In genomic region chr4:119292771-119293573, GRCm38 (mm10) we compare ENCODE assay signal across 8 mouse cellular contexts. TPM values are rescaled to one million over a fixed set of nuclear protein-coding genes. Genes with fewer than 3 reads are reported as not detected.
DNase-seq lines count a peak whose midpoint lies in the region; ATAC-seq and TF ChIP-seq lines count a peak whose summit lies in the region.

No protein-coding gene starts in this region.

- ATAC-seq in heart, embryonic 13.5 days (ENCODE audit: extremely low read depth, insufficient number of reproducible peaks, low FRiP score, low TSS enrichment): no peak
- no peak for ATAC-seq in kidney, embryonic 16.5 days (ENCODE audit: low FRiP score, low TSS enrichment)
- ATAC-seq in liver, embryonic 14.5 days (ENCODE audit: insufficient read depth): no peak
- no peak for ATAC-seq in stomach, postnatal 0 days (ENCODE audit: low FRiP score, low TSS enrichment)

- H3K4me2 ChIP-seq in heart, embryonic 13.5 days: peak overlapping the region; percentile 91
- peak overlapping the region; percentile 87 for H3K4me2 ChIP-seq in kidney, embryonic 16.5 days (replicated peaks; ENCODE audit: low read depth, low read length)
- peak overlapping the region; percentile 99 for H3K4me2 ChIP-seq in liver, embryonic 14.5 days (ENCODE audit: low read depth)
- H3K4me2 ChIP-seq in stomach, postnatal 0 days (replicated peaks; ENCODE audit: low read depth): peak overlapping the region; percentile 90

- no peak for TF ChIP-seq CTCF in liver, embryonic 14.5 days (IDR thresholded peaks at IDR 0.05; ENCODE audit: low read depth)
- TF ChIP-seq CTCF in stomach, postnatal 0 days (IDR thresholded peaks at IDR 0.05; ENCODE audit: low read depth): no peak

- peak overlapping the region; percentile 96 for H3K4me3 ChIP-seq in heart, embryonic 13.5 days
- H3K4me3 ChIP-seq in kidney, embryonic 16.5 days (ENCODE audit: low read length): peak overlapping the region; percentile 99
- peak overlapping the region; percentile 92 to 99 for H3K4me3 ChIP-seq in liver, embryonic 14.5 days (ENCODE audit: insufficient read depth in 1 of 2, low read depth in 2 of 2, low read length in 2 of 2)
- peak overlapping the region; percentile 83 for H3K4me3 ChIP-seq in stomach, postnatal 0 days (ENCODE audit: low read depth, low read length)

- H3K9ac ChIP-seq in heart, embryonic 13.5 days: peak overlapping the region; percentile 98
- H3K9ac ChIP-seq in kidney, embryonic 16.5 days (replicated peaks; ENCODE audit: low read length): peak overlapping the region; percentile 94
- H3K9ac ChIP-seq in liver, embryonic 14.5 days (replicated peaks): peak overlapping the region; percentile 87
- peak overlapping the region; percentile 81 for H3K9ac ChIP-seq in stomach, postnatal 0 days (ENCODE audit: low read length)

- no peaks in the 10 kb centered on the region for H3K9me3 ChIP-seq in heart, embryonic 13.5 days
- H3K9me3 ChIP-seq in kidney, embryonic 16.5 days (ENCODE audit: low read length): no peaks in the 10 kb centered on the region
- H3K9me3 ChIP-seq in liver, embryonic 14.5 days (ENCODE audit: control insufficient read depth, low read length): no peaks in the 10 kb centered on the region
- no peaks in the 10 kb centered on the region for H3K9me3 ChIP-seq in stomach, postnatal 0 days (ENCODE audit: control insufficient read depth, low read length)

- DNase-seq in CD4-positive, CD25-positive, alpha-beta regulatory T cell, adult 2 months (ENCODE audit: low read depth, low spot score): peak; percentile 67
- peak; percentile 37 for DNase-seq in brain, embryonic 18.5 days (ENCODE audit: low read depth, low spot score)
- DNase-seq in fat pad, adult 2 months (ENCODE audit: extremely low read depth, low read depth, low spot score): peak; percentile 26
- peak in 2 of 3 experiments; percentile 46 to 51 for DNase-seq in liver, embryonic 14.5 days (ENCODE audit: low read depth in 3 of 3, low spot score in 3 of 3)
- DNase-seq in natural killer cell, adult 2 months (ENCODE audit: low spot score in 2 of 2): peak; percentile 29 to 41
- peak; percentile 67 for DNase-seq in stomach, postnatal 0 days (ENCODE audit: low spot score)

- no peaks in the 10 kb centered on the region for H3K27me3 ChIP-seq in heart, embryonic 13.5 days (replicated peaks)
- no peaks in the 10 kb centered on the region for H3K27me3 ChIP-seq in kidney, embryonic 16.5 days (ENCODE audit: insufficient read depth, low read length)
- no peaks in the 10 kb centered on the region for H3K27me3 ChIP-seq in liver, embryonic 14.5 days (ENCODE audit: control insufficient read depth, insufficient read depth, low read length)
- H3K27me3 ChIP-seq in stomach, postnatal 0 days (ENCODE audit: control insufficient read depth, insufficient read depth, low read length): no peaks in the 10 kb centered on the region

- peaks cover 45% of the 10 kb centered on the region for H3K4me1 ChIP-seq in heart, embryonic 13.5 days
- peaks cover 35% of the 10 kb centered on the region for H3K4me1 ChIP-seq in kidney, embryonic 16.5 days (ENCODE audit: insufficient read depth, low read length)
- peaks cover 10 to 12% of the 10 kb centered on the region in 2 experiments for H3K4me1 ChIP-seq in liver, embryonic 14.5 days (replicated peaks; ENCODE audit: control insufficient read depth in 2 of 2, insufficient read depth in 2 of 2, low read length in 1 of 2)
- H3K4me1 ChIP-seq in stomach, postnatal 0 days (replicated peaks; ENCODE audit: control insufficient read depth, insufficient read depth): 0 out of 2 replicates have a peak, but pooled peaks cover 4% of the 10 kb centered on the region

- peak overlapping the region; percentile 90 for H3K27ac ChIP-seq in heart, embryonic 13.5 days (replicated peaks)
- H3K27ac ChIP-seq in kidney, embryonic 16.5 days (ENCODE audit: low read length): peak overlapping the region; percentile 82
- peak overlapping the region; percentile 61 for H3K27ac ChIP-seq in liver, embryonic 14.5 days
- H3K27ac ChIP-seq in stomach, postnatal 0 days (replicated peaks): peak overlapping the region; percentile 81

- peaks cover 28% of the 10 kb centered on the region for H3K36me3 ChIP-seq in heart, embryonic 13.5 days
- peaks cover 8% of the 10 kb centered on the region; the same call in 1 of the 2 replicates for H3K36me3 ChIP-seq in kidney, embryonic 16.5 days (ENCODE audit: insufficient read depth, low read length)
- peaks cover 13% of the 10 kb centered on the region for H3K36me3 ChIP-seq in liver, embryonic 14.5 days (replicated peaks; ENCODE audit: control insufficient read depth, insufficient read depth, low read depth)
- H3K36me3 ChIP-seq in stomach, postnatal 0 days (ENCODE audit: control insufficient read depth, insufficient read depth, low read length): no peaks in the 10 kb centered on the region

- under 1% methylated on average over 24 of the region's 24 CpGs for WGBS in heart, embryonic 13.5 days
- WGBS in kidney, embryonic 16.5 days: under 1% methylated on average over 24 of the region's 24 CpGs
- WGBS in liver, embryonic 14.5 days (ENCODE audit: insufficient replicate concordance): under 1% methylated on average over 24 of the region's 24 CpGs
- under 1% methylated on average over 24 of the region's 24 CpGs for WGBS in stomach, postnatal 0 days

- TF ChIP-seq EP300 in liver, embryonic 14.5 days (IDR thresholded peaks at IDR 0.05; ENCODE audit: low read depth): no peak
- no peak for TF ChIP-seq EP300 in stomach, postnatal 0 days (optimal IDR thresholded peaks at IDR 0.05)

RNA-seq across cellular contexts. Expression of gene Ybx1, which starts 1.4 kb away (rescaled TPM):
- 536 TPM in 2 replicates for polyA plus RNA-seq in heart, embryonic 13.5 days (2015; fragmentation: Nextera tagmentation; extraction: Ambion mirVana)
- 494 and 555 TPM in 2 replicates for polyA plus RNA-seq in kidney, embryonic 16.5 days (2015; fragmentation: Nextera tagmentation; extraction: Ambion mirVana)
- 135 and 250 TPM in 2 replicates for polyA plus RNA-seq in liver, embryonic 14.5 days (2012; rRNA removed)
- polyA plus RNA-seq in liver, embryonic 14.5 days (2014; fragmentation: Nextera tagmentation; extraction: Ambion mirVana): 297 and 335 TPM in 2 replicates
- 330 and 339 TPM in 2 replicates for polyA plus RNA-seq in stomach, postnatal 0 days (2015; fragmentation: Nextera tagmentation; extraction: Ambion mirVana)

RNA-seq across cellular contexts. Expression of gene Ppih, which starts 27.4 kb away (rescaled TPM):
- polyA plus RNA-seq in heart, embryonic 13.5 days (2015; fragmentation: Nextera tagmentation; extraction: Ambion mirVana): 50.7 and 60.6 TPM in 2 replicates
- 88.6 and 93.5 TPM in 2 replicates for polyA plus RNA-seq in kidney, embryonic 16.5 days (2015; fragmentation: Nextera tagmentation; extraction: Ambion mirVana)
- polyA plus RNA-seq in liver, embryonic 14.5 days (2012; rRNA removed): 42.3 and 52.2 TPM in 2 replicates
- polyA plus RNA-seq in liver, embryonic 14.5 days (2014; fragmentation: Nextera tagmentation; extraction: Ambion mirVana): 76.0 and 80.8 TPM in 2 replicates
- 42.0 and 44.7 TPM in 2 replicates for polyA plus RNA-seq in stomach, postnatal 0 days (2015; fragmentation: Nextera tagmentation; extraction: Ambion mirVana)

RNA-seq across cellular contexts. Expression of gene Cldn19, which starts 37.8 kb away (rescaled TPM):
- polyA plus RNA-seq in heart, embryonic 13.5 days (2015; fragmentation: Nextera tagmentation; extraction: Ambion mirVana): not detected in 2 replicates
- polyA plus RNA-seq in kidney, embryonic 16.5 days (2015; fragmentation: Nextera tagmentation; extraction: Ambion mirVana): 22.4 and 24.4 TPM in 2 replicates
- not detected in 2 replicates for polyA plus RNA-seq in liver, embryonic 14.5 days (2012; rRNA removed)
- polyA plus RNA-seq in liver, embryonic 14.5 days (2014; fragmentation: Nextera tagmentation; extraction: Ambion mirVana): not detected in 2 replicates
- 0.07 TPM in 1 of 2 replicates, not detected in the other for polyA plus RNA-seq in stomach, postnatal 0 days (2015; fragmentation: Nextera tagmentation; extraction: Ambion mirVana)

Comparison
In these comparisons a context has a peak if more than half of its experiments do, and no peak if none do; other contexts are left out.
1. RNA of gene Cldn19, which starts 37.8 kb away (polyA plus RNA-seq): 22.4 to 24.4 TPM in kidney, embryonic 16.5 days; 0.07 TPM in stomach, postnatal 0 days, not detected in heart, embryonic 13.5 days and not detected in liver, embryonic 14.5 days; every median in the first group is over 10 times any median in the second.
2. Peak in every context shown above with its lines, with median percentiles within 50 percentile points of each other: DNase-seq, H3K27ac ChIP-seq, H3K4me2 ChIP-seq, H3K4me3 ChIP-seq and H3K9ac ChIP-seq.